Mouse (Mus musculus) mature B cell (primary cell): ENCODE results near the gene Cox8b.

Experiments
- in situ Hi-C: fragments of 300-500 bp; cut with MboI; formaldehyde crosslinking; loops from 2 replicates; pipeline ENCODE4 v1.14.3; 2019

The Cox8b gene

GRCm38 (mm10) chr7:140864761-140865160 lies 35.5 kb downstream of the Cox8b start:
- in situ Hi-C loops, result no loop called here

GRCm38 (mm10) chr7:140860728-140861127 lies 39.5 kb downstream of the Cox8b start:
- in situ Hi-C loops, result no loop called here

GRCm38 (mm10) chr7:140859997-140860396 lies 40.2 kb downstream of the Cox8b start:
- in situ Hi-C loops, result no loop called here

- in situ Hi-C loops, result no loop called here
Observed at GRCm38 (mm10) chr7:140858746-140859145, 41.5 kb downstream of the Cox8b start.

- in situ Hi-C loops, result no loop called here
Observed at GRCm38 (mm10) chr7:140857550-140858505, 42.4 kb downstream of the Cox8b start, which contains the start of gene Bet1l. Bet1l (minus strand) TSS chr7:140857577.

GRCm38 (mm10) chr7:140856785-140857549 lies 43.3 kb downstream of the Cox8b start, which contains the start of gene Ric8a:
Ric8a (plus strand) TSS chr7:140856957.
- in situ Hi-C loops, result no loop called here

- in situ Hi-C loops, result no loop called here
Observed at GRCm38 (mm10) chr7:140855860-140856784, 44.1 kb downstream of the Cox8b start, which contains the start of gene Gm45785. Gm45785 (minus strand) TSS chr7:140856331.

- in situ Hi-C loops, result no loop called here
Observed at GRCm38 (mm10) chr7:140855181-140855580, 45.1 kb downstream of the Cox8b start.

GRCm38 (mm10) chr7:140854483-140854882 lies 45.8 kb downstream of the Cox8b start:
- in situ Hi-C loops, result no loop called here

- in situ Hi-C loops, result no loop called here
Observed at GRCm38 (mm10) chr7:140853386-140853785, 46.9 kb downstream of the Cox8b start.

GRCm38 (mm10) chr7:140851916-140852315 lies 48.3 kb downstream of the Cox8b start:
- in situ Hi-C loops, result no loop called here
